Mouse (Mus musculus): Measurements from ENCODE around the gene Ercc2. TPM values are rescaled to one million over a fixed set of nuclear protein-coding genes. Genes with fewer than 3 reads are reported as not detected.

The Ercc2 gene
- 10 to 100 TPM; 39.0 to 39.7 TPM for total RNA-seq (2021)

DNA sequence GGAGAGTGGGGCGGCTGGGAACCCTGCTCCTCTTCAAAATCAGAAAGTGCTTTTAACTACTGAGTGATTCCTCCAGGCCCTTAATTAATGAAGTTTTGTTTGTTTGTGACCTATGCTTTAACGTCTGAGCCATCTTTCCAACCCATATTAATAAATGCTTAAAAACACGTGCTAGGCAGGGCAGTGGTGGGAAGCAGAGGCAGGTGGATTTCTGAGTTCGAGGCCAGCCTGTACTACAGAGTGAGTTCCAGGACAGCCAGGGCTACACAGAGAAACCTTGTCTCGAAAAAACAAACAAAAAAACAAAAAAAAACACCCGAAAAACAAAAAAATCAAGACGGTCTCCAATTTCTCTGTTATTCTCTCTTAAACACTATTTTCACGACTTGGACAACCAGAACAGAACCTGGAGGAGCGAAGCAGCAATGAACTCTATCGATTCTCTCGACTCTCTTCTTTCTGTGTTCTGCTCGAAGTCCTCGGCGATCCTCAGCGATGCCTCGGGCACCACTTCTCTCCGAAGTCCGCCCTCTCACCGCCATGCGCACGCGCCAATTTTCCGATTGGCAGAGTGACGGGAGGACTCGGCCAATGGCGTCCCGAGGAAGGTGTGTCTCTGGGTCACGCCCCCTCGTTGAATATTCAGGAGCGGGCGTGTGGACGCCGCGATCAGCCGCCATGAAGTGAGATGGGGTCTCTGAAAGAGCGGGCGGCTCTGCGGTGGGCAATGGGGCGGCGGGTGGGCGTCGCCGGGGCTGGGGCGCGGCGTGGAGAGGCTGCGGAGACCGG is at the start of gene Ercc2:
Gene Ercc2, plus strand, starts transcription at position 634 of the 789 bp plus-strand sequence.
- peak; percentile 98 to 100 for DNase-seq (ENCODE audit: extremely low spot score in 1 of 2, low spot score in 2 of 2)
- intact Hi-C loops (cut with DNase I) = no loop called here

DNA sequence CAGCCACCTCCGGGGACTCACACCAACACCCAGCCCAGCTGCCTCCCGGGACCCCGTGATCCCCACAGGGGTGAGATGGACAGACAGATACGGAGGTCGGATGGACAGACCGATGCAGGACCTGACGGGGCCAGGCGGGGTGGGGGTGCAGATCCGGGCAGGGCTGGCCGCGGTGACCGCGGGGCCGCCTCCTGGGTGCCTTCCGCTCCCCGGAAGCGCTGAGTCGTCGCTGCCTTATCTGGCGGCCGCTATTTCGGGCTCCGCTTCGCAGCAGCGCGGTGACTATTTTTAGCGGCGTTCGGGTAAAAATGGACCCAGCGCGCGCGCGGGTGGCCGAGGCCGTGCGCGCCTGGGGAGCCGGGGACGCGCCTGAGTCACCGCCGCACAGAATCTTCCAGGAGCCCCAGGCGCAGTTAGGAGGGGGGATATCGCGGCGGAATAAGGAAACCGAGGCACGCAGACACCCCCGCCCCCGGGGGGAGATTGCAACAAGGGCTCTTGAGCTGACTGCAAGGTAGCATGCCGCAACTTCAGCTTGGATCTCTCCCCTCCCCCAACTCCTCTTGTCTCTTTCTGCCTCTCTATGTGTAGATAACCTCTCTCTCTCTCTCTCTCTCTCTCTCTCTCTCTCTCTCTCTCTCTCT is 49.0 kb upstream of the Ercc2 start:
- peak; percentile 76 to 88 for DNase-seq (ENCODE audit: extremely low spot score in 1 of 2, low spot score in 2 of 2)
- intact Hi-C loops (cut with DNase I) = no loop called here

DNA sequence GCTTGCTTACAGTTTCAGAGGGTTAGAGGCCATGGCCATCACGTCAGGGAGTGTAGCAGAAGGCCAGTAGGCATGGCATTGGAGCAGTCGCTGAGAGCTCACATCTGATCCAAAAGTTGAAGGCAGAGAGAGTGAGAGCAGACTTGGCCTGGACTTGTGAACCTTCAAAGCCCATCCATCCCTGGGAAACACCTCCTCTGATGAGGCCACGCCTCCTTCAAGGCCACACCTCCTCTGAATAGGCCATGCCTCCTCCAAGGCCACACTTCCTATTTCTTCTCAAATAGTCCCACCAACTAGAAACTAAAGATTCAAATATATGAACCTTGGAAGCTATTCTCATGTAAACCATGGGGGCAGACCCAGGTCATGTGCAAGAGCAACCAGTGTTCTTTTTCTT is 46.2 kb upstream of the Ercc2 start:
- intact Hi-C loops (cut with DNase I) = no loop called here

DNA sequence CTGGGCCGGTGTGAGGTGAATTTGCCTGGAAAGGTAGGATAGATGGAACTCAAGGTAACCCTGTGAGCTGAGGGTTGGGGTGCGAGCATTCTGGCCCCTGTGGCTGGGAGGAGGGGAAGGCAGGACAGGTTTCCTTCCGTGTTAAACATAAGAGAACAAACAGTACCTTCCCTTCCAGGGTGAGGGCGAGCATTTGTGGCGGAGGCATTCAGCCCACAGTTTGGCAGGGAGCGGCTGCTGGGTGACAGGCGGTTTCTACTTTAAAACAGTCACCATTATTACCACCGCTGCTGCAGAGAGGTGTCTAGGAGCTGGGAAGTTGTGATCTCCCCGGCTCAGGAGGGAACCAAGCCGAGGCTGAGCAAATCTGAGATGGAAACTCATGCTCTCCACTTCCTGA is 44.7 kb upstream of the Ercc2 start:
- DNase-seq (ENCODE audit: extremely low spot score in 1 of 2, low spot score in 2 of 2) = no peak
- intact Hi-C loops (cut with DNase I) = no loop called here

More for the DNA sequence above, 46.2 kb upstream of the Ercc2 start:
- DNase-seq (ENCODE audit: extremely low spot score in 1 of 2, low spot score in 2 of 2) = no peak

GRCm38 (mm10) chr7:19338060-19338459 is 43.8 kb upstream of the Ercc2 start:
- intact Hi-C loops (cut with DNase I) = no loop called here
- no peak for DNase-seq (ENCODE audit: extremely low spot score in 1 of 2, low spot score in 2 of 2)

DNA sequence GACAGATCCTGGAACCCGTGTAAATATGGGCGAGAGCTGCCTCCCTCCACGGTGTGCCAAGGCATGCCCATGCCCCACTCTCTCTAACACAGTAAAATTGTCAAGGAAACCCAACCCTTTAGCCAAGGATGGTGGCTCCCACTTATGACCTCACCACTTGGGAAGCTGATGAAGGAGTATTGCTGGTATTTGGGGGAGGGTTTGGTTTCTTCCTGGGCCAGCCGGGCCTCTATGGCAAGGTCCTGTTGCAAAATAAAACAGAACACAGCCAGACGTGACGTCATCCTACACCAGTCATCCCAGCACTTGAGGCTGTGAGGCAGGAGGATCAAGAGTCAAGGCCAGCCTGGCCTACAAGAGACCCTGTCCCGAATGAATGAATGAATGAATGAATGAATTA is 43.2 kb upstream of the Ercc2 start:
- intact Hi-C loops (cut with DNase I) = no loop called here
- no peak for DNase-seq (ENCODE audit: extremely low spot score in 1 of 2, low spot score in 2 of 2)

DNA sequence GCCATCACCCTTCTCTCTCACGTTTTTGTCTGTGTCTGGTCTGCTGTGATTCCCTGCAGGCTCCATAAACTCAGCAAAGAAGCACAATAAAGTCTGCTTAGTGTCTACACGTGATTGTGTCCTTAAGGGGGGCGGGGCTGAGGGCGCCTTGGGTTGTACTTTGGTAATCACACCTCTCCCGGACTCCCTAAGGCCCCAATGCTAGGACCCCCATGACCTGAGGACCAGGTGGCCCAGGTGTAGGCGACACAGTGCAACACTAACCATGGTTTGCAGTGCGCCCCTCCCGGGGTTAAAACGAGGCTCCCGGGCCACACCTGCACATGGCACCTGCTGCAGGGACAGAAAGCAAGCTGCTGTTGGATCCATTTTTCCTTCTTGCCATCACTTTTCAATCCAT is 40.6 kb upstream of the Ercc2 start:
- DNase-seq (ENCODE audit: extremely low spot score in 1 of 2, low spot score in 2 of 2) = no peak
- intact Hi-C loops (cut with DNase I) = loop anchor here (5.0 kb wide), 1 partner anchor 104 kb away; no protein-coding TSS in a partner anchor

DNA sequence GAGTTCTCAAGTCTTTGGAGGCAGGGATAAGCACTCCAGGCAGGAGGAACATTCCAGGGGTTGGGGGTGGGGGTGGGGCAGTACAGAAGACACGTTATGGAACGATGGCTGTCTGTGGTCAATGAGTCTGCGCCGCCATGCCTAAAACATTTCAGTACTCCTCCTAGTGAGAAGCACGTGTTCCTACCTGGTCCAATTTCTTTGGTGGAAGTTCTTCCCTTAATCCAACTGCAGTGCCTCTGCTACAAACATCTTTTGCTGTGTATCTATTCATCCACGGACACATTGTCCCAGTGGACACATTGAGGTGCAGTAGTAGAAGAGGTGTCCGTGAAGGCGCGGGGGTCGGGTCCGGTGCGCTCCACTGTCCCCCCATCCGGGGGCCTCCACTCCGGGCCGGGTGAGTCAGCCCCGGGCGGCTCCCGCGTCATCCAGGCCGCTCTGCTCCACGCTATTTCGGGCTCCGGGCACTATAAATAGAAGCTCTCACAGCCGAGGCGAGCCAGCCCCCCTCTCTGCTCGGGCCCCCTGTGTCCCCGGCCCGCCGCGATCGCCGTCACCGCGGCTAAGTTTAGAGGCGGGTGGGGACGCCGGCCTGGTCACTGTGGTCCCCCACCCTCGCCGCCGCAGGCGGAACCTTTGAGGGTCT is 39.9 kb upstream of the Ercc2 start:
- DNase-seq (ENCODE audit: extremely low spot score in 1 of 2, low spot score in 2 of 2) = peak; percentile 35 to 69
- intact Hi-C loops (cut with DNase I) = loop anchor here (5.0 kb wide), 1 partner anchor 105 kb away; no protein-coding TSS in a partner anchor

DNA sequence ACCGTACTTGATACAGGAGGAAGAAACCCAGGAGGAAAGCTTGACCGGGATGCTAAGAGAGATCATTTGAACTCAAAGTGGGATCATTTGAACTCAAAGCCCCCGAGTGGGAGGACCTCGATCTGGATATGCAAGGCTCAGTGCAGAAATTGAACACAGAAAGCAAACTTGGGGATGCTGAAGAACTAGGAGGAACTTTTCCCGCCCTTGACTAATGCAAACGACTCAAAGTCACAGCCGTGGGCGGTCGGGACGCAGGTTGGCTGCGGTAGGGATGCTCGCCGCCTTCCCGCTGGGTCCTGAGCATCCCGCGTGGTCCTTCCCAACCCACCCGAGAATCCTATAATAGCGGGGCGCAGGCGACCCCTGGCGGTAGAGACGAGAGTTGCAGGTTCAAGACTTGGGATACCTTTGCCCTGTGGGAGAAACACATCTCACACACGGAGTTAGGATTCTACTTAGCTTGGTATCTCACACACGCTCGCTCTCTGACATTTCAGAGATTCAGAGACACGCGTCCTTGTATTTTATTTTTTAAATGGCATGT is 39.3 kb upstream of the Ercc2 start:
- intact Hi-C loops (cut with DNase I) = loop anchor here (1.0 to 5.0 kb wide), 2 partner anchors 41 to 105 kb away; no protein-coding TSS in a partner anchor
- DNase-seq (ENCODE audit: extremely low spot score in 1 of 2, low spot score in 2 of 2) = peak; percentile 86 to 87

GRCm38 (mm10) chr7:19343210-19343808 is 38.5 kb upstream of the Ercc2 start:
- DNase-seq (ENCODE audit: extremely low spot score in 1 of 2, low spot score in 2 of 2) = peak; percentile 56 to 70

DNA sequence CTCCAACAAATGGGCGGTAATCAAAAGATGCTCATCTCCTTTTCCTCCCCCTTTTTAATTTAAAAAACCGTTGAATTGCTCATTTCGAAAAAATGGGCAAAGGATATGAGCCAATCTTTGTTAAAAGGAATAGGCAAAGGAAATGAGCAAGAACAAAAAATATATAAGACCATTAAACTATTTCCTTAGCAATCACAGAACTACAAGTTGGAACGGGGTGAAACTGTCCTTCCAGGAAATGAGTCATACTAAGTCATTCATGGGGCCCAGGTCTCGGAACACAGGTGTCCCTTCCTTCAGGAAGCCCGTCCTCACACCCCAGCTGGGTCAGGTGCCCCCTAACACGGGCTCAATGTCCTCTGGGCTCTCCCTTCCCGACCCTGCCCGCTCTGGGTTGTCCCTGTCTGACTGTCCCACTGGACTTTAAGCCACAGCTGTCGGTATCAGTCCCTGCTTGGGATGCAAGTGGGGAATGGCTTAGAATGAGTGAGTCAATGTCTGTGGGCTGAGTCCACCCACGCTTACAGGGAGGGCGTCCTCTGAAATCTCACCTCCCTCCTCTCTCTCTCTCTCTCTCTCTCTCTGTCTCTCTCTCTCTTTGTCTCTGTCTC is 37.5 kb upstream of the Ercc2 start, which contains the start of gene Ercc1:
Gene Ercc1, plus strand, starts transcription at position 542 of the 611 bp plus-strand sequence.
- intact Hi-C loops (cut with DNase I) = loop anchor here (5.0 kb wide), 1 partner anchor 107 kb away; no protein-coding TSS in a partner anchor
- no peak for DNase-seq (ENCODE audit: extremely low spot score in 1 of 2, low spot score in 2 of 2)

More at GRCm38 (mm10) chr7:19343210-19343808, 38.5 kb upstream of the Ercc2 start:
- intact Hi-C loops (cut with DNase I) = loop anchor here (1.0 to 5.0 kb wide), 2 partner anchors 42 to 106 kb away; no protein-coding TSS in a partner anchor

GRCm38 (mm10) chr7:19344938-19345471 is 36.8 kb upstream of the Ercc2 start:
- intact Hi-C loops (cut with DNase I) = loop anchor here (5.0 kb wide), 1 partner anchor 108 kb away; no protein-coding TSS in a partner anchor
- DNase-seq (ENCODE audit: extremely low spot score in 1 of 2, low spot score in 2 of 2) = peak; percentile 91 to 95

DNA sequence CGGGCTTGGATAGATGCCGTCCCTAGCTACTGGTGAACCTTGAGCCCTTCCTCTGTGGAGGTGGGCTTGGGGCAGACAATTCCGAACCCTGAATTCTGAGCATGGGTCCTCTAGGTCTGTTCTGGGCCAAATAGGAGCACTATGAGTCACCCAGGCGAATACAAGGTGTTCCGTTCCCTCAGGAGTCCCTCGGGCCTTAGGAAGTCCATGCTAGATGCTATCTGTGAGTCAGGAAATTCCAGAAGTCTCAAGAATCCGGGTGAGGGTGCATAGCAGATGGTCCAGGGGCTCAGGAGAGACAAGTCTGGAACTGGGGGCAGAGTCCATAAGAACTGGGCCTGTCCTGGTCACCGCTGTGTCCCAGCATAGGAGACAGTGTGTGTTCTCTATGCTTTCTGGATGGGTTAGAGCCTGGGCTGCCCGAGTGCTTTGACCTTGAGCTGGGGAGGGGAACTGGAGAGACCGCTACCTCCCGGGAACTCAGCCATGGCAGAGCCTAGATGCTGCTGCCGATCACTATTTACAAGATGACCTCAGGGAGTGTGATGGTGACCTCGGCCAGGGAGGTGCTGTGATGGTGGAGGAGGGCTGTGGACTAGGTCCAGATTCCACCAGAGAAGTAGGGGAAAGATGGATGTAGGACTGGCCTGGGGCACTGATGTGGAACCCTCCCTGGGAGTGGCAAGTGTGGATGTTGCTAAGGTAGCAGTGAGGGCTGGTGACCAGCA is 32.5 kb upstream of the Ercc2 start:
- no peak for DNase-seq (ENCODE audit: extremely low spot score in 1 of 2, low spot score in 2 of 2)
- intact Hi-C loops (cut with DNase I) = no loop called here

DNA sequence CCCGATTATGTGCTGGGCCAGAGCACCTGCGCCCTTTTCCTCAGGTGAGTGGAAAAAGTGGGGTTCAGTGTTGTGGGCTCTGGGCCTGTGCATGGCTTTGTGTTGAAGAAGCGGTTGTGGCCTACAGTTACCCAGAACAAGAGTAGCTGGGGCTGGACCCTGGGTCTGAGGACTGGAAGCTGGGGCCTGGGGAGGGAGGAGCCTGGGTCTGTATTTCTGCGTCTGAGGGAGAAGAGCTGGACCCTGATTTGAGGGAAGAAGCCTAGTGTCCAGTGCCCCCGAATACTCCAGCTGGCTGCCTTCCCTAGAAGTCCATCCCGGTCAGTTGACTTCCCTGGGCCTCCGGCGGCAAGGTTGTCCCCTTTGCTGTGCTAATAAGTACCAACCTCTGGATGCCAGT is 31.6 kb upstream of the Ercc2 start:
- intact Hi-C loops (cut with DNase I) = no loop called here
- peak in 1 of 2 experiments; percentile 17 for DNase-seq (ENCODE audit: extremely low spot score in 1 of 2, low spot score in 2 of 2)

- no peak for DNase-seq (ENCODE audit: extremely low spot score in 1 of 2, low spot score in 2 of 2)
- intact Hi-C loops (cut with DNase I) = no loop called here
These were observed 26.8 kb upstream of the Ercc2 start for GRCm38 (mm10) chr7:19354991-19355390.

DNA sequence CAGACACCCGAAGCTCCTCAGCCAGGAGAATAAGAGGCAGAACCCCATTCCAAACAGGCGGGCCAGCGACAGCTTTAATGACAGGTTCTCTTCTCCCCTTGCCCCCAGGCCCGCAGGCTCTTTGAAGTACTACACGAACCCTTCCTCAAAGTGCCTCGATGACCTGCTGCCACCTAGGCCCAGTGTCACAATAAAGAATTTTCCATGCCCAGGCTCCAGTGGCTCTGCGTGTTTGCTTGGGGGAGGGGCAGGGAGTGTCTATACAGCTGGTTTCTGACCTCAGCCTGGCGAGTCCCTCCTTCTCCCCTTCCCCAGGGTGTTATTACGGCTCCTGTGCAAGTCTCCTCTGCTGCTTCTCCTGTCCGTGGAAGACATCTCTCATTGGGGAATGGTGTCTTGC is 25.5 kb upstream of the Ercc2 start:
- DNase-seq (ENCODE audit: extremely low spot score in 1 of 2, low spot score in 2 of 2) = peak in 1 of 2 experiments; percentile 30
- intact Hi-C loops (cut with DNase I) = no loop called here
